Mouse (Mus musculus): ENCODE measurements around the gene Wdr63. TPM values are rescaled to one million over a fixed set of nuclear protein-coding genes. Genes with fewer than 3 reads are reported as not detected.

The Wdr63 gene
- polyA plus RNA-seq, 1 experiment from 2014 or later: 0.31 TPM

Other genes with a start within 250 kb of the Wdr63 start
- 53.5 and 56.2 TPM in 2 replicates for gene Bcl10, start 185.3 kb downstream of the Wdr63 start, polyA plus RNA-seq (2015; fragmentation: Nextera tagmentation; extraction: Ambion mirVana)
- 46.0 and 51.9 TPM in 2 replicates for gene 2410004B18Rik, start 170.1 kb downstream of the Wdr63 start, polyA plus RNA-seq (2015; fragmentation: Nextera tagmentation; extraction: Ambion mirVana)
- gene Syde2, start 120.3 kb downstream of the Wdr63 start, polyA plus RNA-seq (2015; fragmentation: Nextera tagmentation; extraction: Ambion mirVana): 1.4 and 1.7 TPM in 2 replicates
- gene Mcoln3, start 9.3 kb upstream of the Wdr63 start, polyA plus RNA-seq (2015; fragmentation: Nextera tagmentation; extraction: Ambion mirVana): 20.5 and 20.6 TPM in 2 replicates
- gene Mcoln2, start 41.7 kb upstream of the Wdr63 start, polyA plus RNA-seq (2015; fragmentation: Nextera tagmentation; extraction: Ambion mirVana): 0.84 and 1.3 TPM in 2 replicates
- 2.2 TPM in 2 replicates for gene Lpar3, start 112.8 kb upstream of the Wdr63 start, polyA plus RNA-seq (2015; fragmentation: Nextera tagmentation; extraction: Ambion mirVana)

Measured in kidney, embryonic 16.5 days (tissue).